Mouse (Mus musculus): ENCODE results near the gene Zfp109. TPM values are rescaled to one million over a fixed set of nuclear protein-coding genes. Genes with fewer than 3 reads are reported as not detected.

The Zfp109 gene
- total RNA-seq, 2 experiments from 2014 or later, result 10.2 to 12.1 TPM

DNA sequence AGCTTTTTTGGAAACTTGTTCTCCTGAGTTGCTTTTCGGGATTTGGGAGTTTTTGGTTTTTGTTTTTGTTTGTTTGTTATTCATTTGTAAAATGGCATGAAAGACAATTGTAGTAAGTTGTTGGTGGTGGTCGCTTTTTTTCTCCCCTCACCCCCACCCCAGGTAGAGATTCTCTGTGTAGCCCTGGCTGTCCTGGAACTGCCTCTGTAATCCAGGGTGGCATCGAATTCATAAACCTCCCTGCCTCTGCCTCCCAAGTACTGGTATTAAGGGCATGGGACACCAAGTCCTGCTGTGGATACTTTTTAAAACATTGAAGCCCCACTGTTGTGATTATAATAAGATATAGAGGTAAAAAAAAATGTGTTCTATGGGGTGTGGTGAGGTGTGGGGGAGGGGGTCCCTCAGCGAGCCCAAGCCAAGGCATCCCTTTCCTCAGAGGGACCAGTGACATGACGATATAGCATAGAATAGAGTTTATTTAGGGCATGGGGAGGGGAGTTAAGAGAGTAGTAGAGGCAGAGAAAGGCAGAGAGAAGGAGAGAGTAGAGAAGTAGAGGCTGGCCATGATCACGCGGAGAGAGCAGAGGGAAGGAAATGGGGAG lies 29.0 kb downstream of the Zfp109 start:
- no peak for DNase-seq (ENCODE audit: low spot score in 2 of 2)

GRCm38 (mm10) chr7:24207488-24208261 lies 29.7 kb downstream of the Zfp109 start:
- DNase-seq (ENCODE audit: low spot score in 2 of 2), result peak; percentile 69 to 74

DNA sequence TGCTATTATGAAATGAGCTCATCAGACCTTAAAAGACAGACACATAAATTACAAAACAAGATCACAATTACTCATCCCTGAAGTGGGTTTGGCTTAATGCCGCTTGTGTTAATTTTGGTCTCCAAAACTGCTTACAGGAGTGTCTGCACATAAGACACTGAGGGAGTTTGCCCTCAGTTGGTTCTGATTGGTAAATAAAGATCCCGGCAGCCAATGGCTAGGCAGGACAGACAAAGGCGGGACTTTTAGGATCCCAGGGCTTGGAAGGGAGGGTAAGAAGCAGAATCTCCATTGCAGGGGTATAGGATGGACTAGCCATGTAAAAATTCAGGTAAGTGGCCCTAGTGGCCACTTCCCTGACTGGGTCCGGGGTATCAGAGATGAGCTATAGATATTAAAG lies 40.4 kb downstream of the Zfp109 start:
- no peak for DNase-seq (ENCODE audit: low spot score in 2 of 2)

DNA sequence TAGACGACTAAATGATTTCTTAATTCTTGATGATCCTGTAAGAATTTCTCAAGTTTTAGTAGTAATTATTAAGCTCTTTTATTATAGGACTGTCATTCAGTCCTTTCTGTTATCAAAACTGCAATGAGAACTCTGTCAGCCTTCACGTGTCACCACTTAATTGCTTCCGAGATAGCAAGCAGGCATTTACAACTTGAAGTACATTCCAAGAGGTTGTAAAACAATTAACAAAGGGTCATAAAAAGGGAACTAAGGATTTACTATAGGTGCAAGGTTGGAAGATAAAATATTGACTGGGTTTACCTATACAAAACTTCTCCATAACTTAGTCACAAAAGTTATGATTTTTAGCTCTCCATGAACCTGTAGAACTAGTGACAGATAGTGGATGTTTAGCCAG lies 44.2 kb downstream of the Zfp109 start:
- no peak for DNase-seq (ENCODE audit: low spot score in 2 of 2)

DNA sequence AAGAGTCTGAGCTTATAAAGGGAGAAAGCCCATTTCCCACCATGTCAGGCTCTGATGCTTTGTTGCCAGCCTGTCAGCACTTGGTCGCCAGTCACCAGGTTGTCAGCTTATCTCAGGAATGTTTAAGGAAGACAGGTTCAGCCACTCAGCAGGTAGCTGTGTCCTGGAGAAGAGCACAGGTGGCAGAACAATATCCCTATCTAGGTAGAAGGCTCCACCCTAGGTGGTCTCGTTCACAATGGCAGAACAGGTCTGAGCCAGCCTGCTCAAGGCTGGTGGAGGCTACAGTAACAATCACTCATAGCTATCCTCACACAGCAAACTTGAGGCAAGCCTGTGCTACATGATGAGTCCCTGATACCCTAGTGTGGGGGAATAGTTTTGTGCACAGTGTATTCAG lies 46.0 kb downstream of the Zfp109 start:
- DNase-seq (ENCODE audit: low spot score in 2 of 2), result no peak

GRCm38 (mm10) chr7:24189571-24189944 lies 47.8 kb downstream of the Zfp109 start:
- no peak for DNase-seq (ENCODE audit: low spot score in 2 of 2)

DNA sequence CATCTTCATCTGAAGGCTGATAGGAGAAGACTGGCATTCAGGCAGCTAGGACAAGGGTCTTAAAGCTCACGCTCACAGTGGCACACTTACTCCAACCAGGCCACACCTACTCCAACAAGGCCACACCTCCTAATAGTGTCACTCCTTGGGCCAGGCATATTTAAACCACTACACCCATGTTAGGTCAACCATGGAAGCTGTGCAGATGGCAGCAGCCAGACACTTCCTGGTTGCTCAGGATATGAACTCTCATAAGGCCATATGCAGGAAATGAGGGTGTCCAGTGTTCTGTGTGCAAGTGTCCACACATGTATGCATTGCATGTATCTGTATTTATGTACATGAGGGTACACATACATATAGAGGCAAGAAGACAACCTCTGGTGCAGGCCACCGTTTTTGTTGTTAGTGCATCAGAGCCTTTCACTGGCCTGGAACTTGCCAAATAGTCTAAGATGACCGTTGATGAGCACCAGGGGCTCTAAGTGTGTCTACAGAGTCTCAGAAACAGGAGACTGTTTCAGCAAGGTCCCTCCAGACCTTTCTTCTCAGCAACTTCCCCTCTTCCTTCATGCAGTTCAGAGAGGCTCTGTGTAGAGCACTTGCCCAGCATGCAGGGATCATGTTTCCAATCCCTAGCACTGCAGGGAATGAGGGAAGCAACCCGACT lies 48.3 kb downstream of the Zfp109 start:
- no peak for DNase-seq (ENCODE audit: low spot score in 2 of 2)

DNA sequence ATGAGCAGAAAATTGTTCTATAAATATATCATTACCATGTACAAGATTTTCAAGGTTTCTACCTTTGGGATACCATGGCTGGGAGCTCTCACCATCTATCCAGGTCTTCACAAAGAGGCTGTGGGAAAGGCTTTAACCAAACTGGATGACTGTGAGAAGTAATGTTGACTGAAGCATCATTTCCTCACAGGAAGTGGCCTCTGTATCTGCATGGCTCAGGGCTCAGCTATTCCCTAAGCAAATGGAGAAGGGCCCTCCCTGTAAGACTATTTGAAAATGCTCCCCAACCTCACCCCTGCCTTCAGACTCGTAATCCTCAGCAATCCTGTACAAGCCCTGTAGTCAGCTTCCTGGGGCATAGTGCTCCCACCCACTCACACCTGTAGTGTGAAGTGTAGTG lies 49.7 kb downstream of the Zfp109 start:
- no peak for DNase-seq (ENCODE audit: low spot score in 2 of 2)

Other genes with a start within 250 kb of the Zfp109 start
- not detected for gene V1rd19, start 235.9 kb downstream of the Zfp109 start, total RNA-seq (2021)
- not detected for gene Vmn1r183, start 184.3 kb downstream of the Zfp109 start, total RNA-seq (2021)
- gene Zfp180, start 155.6 kb downstream of the Zfp109 start, total RNA-seq (2021), result 10 to 100 TPM; 61.0 to 67.4 TPM
- gene Zfp112, start 125.2 kb downstream of the Zfp109 start, total RNA-seq (2021), result 10 to 100 TPM; 11.2 to 11.8 TPM
- 10 to 100 TPM; 22.2 to 22.8 TPM for gene Zfp235, start 103.4 kb downstream of the Zfp109 start, total RNA-seq (2021)
- gene Zfp114, start 62.5 kb downstream of the Zfp109 start, total RNA-seq (2021), result 1 to 10 TPM; 3.2 to 3.7 TPM
- 10 to 100 TPM; 12.7 to 13.5 TPM for gene Zfp111, start 26.1 kb downstream of the Zfp109 start, total RNA-seq (2021)
- 1 to 10 TPM; 7.7 to 8.4 TPM for gene Zfp108, start 17.2 kb upstream of the Zfp109 start, total RNA-seq (2021)
- 10 to 100 TPM; 11.6 to 12.7 TPM for gene Zfp93, start 32.9 kb upstream of the Zfp109 start, total RNA-seq (2021)
- gene Zfp61, start 63.7 kb upstream of the Zfp109 start, total RNA-seq (2021), result 10 to 100 TPM; 19.7 to 21.9 TPM
- gene Zfp94, start 79.1 kb upstream of the Zfp109 start, total RNA-seq (2021), result 10 to 100 TPM; 12.2 to 14.1 TPM
- not detected for gene Tescl, start 96.4 kb upstream of the Zfp109 start, total RNA-seq (2021)
- gene Lypd5, start 111.6 kb upstream of the Zfp109 start, total RNA-seq (2021), result not detected
- gene Kcnn4, start 132.7 kb upstream of the Zfp109 start, total RNA-seq (2021), result under 1 TPM; 0.19 to 0.45 TPM
- 10 to 100 TPM; 40.2 to 43.0 TPM for gene Smg9, start 162.1 kb upstream of the Zfp109 start, total RNA-seq (2021)
- gene Irgc1, start 214.7 kb upstream of the Zfp109 start, total RNA-seq (2021), result under 1 TPM in 1 of 2 experiments, not detected in 1; 0.37 TPM
- 1 to 10 TPM in 1 of 2 experiments, under 1 TPM in 1; 0.59 to 1.5 TPM for gene Plaur, start 224.9 kb upstream of the Zfp109 start, total RNA-seq (2021)
- gene Cadm4, start 244.5 kb upstream of the Zfp109 start, total RNA-seq (2021), result 100 to 1,000 TPM; 207 to 219 TPM